ENCODE assay signal across 16 mouse cellular contexts in the genomic region with DNA sequence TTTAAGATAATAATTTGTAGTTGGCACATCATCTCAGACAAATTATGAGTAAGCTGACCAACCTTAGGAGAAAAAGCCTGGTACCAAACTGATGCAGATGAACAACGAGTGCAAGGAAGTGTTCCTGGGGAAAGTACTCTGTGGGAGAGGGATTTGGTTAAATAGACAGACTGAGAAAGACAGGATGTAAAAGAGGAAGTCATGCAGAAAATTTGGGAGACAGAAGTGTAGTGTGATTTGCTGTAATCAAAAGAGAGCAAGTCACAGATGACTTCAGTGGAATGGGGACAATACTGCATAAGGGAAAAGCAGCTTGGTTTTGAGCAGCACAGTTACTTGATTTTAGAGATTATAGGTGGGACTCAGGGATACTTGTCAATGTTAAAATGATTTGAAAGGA. TPM values are rescaled to one million over a fixed set of nuclear protein-coding genes. Genes with fewer than 3 reads are reported as not detected.
"Had no signal": no experiment of that assay in that cellular context is flagged by ENCODE, and none has a peak within 500 bp of the region (broad histone marks: within the 10 kb centered on the region; RNA-seq: fewer than 3 reads in every experiment).

No protein-coding gene starts in this region.

- H3K4me2 ChIP-seq: kidney, embryonic 15.5 days; liver, embryonic 11.5 days; liver, embryonic 15.5 days; neural tube, embryonic 12.5 days; stomach, embryonic 15.5 days had no signal

- H3K36me3 ChIP-seq: neural tube, embryonic 12.5 days had no signal

- H3K4me3 ChIP-seq: kidney, embryonic 15.5 days; limb, embryonic 10.5 days; liver, embryonic 15.5 days; megakaryocyte, embryonic 14.5 days; neural tube, embryonic 12.5 days; stomach, embryonic 15.5 days had no signal

- DNase-seq: kidney, postnatal 14 days; lung, adult 2 months; lung, postnatal 36 days; midbrain, embryonic 14.5 days; right cerebral cortex, postnatal 14 days; thymus, postnatal 4 days had no signal

- H3K27ac ChIP-seq: kidney, embryonic 15.5 days; limb, embryonic 10.5 days; liver, embryonic 15.5 days; neural tube, embryonic 12.5 days; stomach, embryonic 15.5 days had no signal

- H3K4me1 ChIP-seq: kidney, embryonic 15.5 days; liver, embryonic 15.5 days; neural tube, embryonic 12.5 days; stomach, embryonic 15.5 days had no signal

- ATAC-seq: lung, postnatal 0 days had no signal

- H3K27me3 ChIP-seq: kidney, embryonic 15.5 days; liver, embryonic 15.5 days; megakaryocyte, embryonic 14.5 days; neural tube, embryonic 12.5 days; stomach, embryonic 15.5 days had no signal

- H3K9me3 ChIP-seq: kidney, embryonic 15.5 days; limb, embryonic 10.5 days; liver, embryonic 15.5 days; megakaryocyte, embryonic 14.5 days; neural tube, embryonic 12.5 days; stomach, embryonic 15.5 days had no signal

- H3K9ac ChIP-seq: kidney, embryonic 15.5 days; liver, embryonic 15.5 days; neural tube, embryonic 12.5 days; stomach, embryonic 15.5 days had no signal

RNA-seq across cellular contexts. Expression of a gene that starts 5.6 kb away (rescaled TPM):
- total RNA-seq: monocyte, adult 5-6 weeks; neutrophil, adult 5-6 weeks had no signal
